Mouse (Mus musculus): ENCODE data around the gene Ankrd26.
"Not testable (repeated sequence)": the region's sequence is repeated elsewhere in the genome, so short reads cannot be mapped to it uniquely, and the experiment has no call there.

Gene Ankrd26

DNA sequence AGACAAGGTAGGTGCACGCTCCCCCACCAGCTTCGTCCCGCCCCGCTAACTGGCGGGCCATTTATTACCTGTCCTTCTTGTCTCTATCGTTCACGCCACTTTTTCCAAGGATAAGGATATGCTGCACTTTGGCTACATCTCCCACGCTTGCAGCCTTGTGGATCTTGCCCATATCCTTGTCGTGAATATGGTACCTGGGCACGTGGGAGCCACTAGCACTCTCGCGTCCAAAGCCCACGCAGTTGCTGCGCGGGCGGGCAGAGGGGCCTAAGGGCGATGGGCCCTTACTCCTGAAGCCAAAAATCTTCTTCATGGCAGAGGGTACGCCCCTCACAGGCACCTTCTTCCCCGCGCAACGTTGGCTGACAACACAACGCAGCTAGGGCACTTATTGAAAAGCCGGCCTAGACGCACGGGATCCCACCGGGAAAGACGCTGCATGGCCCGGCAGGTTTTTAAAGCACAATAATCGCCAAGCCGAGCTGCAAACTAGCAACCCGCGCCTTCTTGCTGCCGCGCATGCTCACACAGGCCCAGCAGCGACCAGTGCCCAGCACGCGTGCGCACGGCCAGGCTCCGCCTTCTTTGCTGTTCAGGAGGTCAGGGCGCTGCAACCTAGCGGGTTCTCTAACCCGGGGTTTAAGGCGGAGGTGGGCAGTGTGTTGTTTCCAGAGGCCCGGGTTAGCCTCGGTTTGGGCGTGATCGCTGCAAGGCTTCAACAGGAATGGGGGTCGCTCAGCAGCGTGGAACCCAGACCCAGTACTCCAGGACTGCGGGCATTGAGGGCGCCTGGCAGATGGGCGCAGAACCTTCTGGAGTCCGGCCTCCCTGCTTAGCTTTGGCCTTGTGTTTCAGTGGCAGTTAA lies at the start of gene Ankrd26:
Ankrd26 (minus strand) TSS at position 482 of the 865 bp plus-strand sequence.
- peak; percentile 77 to 88 for DNase-seq (ENCODE audit: low spot score in 2 of 2)

DNA sequence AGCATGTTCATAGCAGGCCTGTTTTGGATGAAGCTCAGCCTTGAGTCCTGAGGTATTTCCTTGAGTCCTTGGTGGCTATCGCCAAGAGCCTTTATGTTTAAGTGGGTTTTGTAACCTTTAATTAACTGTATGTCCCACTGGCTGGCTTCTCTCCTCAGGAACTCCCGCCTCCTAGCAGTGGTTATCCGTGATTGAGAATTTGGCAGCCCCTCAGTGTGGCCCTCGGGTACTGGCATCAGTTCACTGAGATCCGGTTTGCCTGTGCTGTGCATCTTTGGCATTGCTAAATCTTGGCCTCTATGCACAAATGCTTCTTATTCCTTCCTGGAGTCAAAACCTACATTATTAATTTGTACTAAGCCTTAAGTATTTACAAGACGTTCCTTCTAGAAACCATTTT lies 46.9 kb upstream of the Ankrd26 start:
- no peak for DNase-seq (ENCODE audit: low spot score in 2 of 2)

DNA sequence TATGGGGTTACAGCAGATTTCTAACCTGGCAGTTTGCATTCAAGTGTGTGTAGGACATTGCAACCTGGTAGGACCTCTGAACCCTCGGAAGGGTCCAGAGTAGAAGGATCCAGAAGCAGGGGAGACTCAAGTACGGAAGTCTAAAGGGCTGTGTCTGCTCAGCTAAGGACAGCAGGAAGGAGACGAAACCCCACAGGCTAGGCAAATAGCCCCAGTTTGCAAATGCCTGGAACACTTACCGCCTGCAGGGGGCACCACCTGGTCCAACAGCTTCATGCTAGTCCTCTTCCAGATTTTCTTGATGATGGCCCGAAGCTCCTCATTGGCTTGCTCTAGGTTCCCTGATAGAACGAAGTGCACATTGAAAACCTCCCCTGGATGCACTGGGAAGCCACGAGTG lies 43.9 kb upstream of the Ankrd26 start:
- DNase-seq (ENCODE audit: low spot score in 2 of 2), result no peak

DNA sequence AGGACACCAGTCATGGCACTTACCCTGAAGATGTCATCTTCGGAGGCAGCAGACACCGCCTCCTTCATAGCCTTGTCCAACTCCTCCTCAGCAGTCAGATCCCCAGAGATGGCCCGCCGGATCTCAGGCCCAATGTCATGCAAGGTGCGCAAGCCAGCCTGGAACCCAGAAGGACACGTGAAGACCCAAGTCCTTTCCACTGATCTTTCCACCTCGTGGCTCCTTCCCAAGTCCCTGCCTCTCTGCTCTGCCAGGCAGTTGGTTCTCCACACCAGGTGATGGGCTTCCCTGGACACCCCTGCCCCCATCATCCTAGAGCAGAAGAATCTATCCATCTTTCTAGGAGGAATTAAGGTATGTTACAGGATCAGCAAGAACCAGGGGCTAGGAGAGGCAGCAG lies 41.8 kb upstream of the Ankrd26 start:
- DNase-seq (ENCODE audit: low spot score in 2 of 2), result no peak

DNA sequence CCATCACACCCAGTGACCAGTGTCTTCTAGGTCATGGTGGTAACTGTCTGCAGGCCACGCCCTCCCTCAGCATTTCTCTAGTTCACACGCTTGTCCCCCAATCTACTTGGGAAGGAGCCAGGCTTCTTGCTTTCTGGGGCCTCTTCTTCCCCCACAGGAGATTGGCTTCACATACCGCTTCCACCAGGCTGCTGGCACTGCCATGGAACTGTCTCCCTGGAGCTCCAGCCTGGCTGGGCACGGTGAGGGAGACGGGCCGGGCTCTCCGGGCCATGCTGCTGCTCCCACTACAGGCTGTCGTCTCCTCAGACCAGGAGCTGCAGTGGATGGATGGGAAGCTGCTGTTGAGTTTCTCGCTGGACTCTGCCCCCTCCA lies 33.6 kb upstream of the Ankrd26 start:
- no peak for DNase-seq (ENCODE audit: low spot score in 2 of 2)

DNA sequence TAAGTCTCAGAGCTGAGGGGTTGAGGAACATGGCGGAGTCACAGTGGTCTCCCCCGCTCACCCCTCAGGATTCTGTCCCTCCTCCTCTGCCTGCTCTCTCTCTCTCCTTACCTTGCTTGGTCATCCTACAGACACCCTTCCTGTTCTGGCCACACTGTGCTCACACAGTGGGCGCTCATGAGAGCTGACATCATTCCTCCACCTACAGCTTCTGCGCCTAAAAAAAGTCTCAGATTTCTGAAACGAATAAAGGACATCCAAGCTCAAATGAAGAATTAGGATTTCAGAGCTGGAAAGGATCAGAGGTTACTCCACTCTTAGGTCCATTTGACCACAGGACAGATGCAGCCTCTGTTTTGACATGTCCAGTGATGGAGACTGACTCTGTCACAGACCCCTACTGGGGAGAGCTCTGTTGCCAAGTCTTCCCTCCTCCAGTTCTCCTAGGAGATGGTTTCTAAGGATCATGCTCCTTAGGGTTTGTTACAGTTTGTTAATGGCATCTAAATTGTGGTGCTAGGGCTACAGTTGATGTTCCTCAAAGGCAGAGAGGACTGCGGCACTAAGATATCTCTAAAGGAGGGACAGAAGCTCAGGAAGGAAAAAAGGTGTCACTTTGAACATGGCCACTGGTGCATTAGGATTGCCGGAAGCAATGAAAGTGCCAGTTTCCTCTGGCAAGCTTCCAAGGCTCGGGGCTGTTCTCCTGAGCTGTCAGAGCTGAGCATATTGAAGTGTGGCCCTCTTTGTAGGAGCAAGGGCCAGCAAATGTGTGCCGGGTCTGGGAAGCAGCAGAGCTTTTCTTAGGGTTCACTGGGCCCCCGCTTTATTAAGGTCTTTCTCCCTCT lies 33.0 kb upstream of the Ankrd26 start:
- DNase-seq (ENCODE audit: low spot score in 2 of 2), result no peak

DNA sequence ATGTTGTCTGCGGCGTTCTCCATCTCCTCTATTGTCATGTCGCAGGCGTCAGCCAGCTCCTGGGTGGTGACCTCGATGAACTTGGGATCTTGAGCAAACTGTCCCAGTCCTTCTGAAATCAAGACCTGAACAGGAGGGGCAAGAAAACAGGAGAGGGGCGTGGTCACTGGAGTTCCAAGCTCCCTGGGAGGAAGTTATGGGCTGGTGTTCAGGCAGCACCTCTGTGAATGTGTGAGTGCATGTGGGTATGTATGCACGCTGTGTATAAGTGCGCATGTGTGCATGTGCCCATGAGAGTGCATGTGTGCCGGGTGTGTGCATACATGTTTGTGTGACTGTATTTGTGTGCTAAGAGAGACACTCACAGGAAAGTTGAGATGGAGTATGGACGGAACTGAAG lies 32.0 kb upstream of the Ankrd26 start:
- no peak for DNase-seq (ENCODE audit: low spot score in 2 of 2)

DNA sequence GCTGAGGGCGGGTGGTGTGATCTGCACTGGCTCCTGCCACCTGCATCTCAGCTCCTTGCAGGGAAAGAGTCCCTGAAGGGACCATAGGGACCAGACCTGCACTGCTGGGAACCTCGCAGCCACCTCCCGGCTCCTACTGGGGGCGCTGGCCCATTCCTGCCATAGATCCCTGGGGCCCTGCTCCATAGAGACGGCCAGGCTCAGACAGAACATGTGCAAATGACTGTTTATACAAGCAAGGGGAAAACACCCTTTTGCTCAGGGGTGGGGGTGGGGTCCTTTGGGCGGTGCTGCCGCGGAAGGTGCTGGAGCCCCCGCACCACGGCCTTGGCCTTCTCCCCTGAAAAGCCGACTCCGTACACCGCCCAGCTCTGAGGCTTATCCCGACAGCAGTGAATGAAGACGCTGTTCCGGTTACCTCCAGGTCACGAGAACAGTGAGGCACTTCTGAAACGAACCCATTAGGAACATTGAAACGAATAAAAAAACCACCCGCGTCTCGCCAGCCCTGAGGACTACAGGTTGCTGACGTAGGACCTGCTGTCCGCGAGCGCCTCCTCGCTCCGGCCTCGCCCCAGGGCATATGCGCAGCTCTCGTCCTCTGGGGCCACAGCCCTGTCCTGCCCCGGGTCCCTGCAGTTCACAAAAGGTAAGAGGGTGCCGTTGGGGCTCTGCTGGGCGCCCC lies 31.5 kb upstream of the Ankrd26 start:
- DNase-seq (ENCODE audit: low spot score in 2 of 2), result no peak

DNA sequence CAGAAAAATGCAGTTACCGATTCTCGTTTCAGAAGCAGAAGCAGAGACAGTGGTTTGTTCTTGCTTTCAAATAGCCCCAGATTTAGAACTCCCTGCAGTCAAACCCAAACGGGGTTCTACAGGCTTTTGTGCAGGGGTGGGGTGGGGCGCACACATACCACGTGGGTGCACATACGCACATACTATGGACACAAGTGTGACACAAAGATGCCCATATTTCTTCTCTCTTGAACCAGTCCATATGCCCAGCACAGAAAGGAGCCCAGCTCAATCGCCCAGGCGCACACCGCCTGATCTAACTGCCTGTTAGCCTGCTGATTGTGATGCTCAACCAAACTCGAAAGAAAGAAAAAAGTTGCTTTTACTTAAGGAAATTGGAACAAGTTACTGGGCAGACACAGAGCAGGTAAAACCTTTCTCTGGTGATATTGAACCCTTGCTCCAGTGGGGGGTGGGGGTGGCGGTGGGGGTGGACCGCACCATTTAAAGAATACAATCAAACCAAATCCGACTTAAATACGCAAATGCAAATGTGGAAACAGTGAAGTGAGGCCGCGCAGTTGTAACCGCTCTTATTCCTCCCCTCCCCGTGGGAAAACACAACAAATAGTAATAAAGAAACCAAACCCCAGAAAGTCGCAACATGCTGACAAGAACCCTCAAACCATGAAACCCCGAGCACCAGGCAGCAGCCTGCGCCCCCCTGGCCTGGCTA lies 30.8 kb upstream of the Ankrd26 start:
- no peak for DNase-seq (ENCODE audit: low spot score in 2 of 2)

DNA sequence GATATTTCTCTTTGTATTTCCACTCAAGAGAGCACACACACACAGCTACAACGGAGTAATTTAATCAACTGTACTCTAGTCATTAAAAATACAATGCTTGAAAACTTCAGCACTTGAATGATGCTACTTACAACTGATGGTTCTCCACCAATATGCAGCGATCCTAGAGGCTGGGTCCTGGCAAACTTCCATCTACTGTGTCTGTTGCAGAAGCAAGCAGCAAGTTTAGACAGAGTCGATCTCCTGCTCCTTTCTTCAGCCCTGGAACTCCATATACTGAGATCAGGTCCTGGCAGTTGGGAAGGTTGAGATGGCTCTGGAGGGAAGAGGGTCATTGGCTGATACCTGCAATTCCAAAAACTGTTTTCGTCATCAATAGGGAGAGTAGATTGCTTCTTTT lies 16.7 kb upstream of the Ankrd26 start:
- DNase-seq (ENCODE audit: low spot score in 2 of 2), result not testable (repeated sequence)

DNA sequence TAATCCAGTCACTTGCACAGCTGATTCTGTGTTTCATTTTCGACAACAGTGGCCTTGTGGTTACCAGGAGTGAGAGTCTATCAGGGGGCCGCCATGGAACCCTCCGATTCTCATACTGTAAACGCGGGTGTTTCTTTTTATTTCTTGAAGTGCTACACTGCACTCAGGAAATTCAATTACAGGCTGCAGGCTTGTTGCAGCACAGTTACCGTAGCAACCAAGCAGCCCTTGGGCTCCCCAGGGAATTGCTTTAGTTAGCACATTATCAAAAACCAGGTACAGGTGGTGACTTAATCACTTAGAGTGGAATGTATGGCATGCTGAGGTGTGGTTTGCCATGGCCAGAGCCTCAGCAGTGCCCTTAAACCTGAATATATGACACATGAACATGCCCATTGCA lies 12.3 kb upstream of the Ankrd26 start:
- no peak for DNase-seq (ENCODE audit: low spot score in 2 of 2)

DNA sequence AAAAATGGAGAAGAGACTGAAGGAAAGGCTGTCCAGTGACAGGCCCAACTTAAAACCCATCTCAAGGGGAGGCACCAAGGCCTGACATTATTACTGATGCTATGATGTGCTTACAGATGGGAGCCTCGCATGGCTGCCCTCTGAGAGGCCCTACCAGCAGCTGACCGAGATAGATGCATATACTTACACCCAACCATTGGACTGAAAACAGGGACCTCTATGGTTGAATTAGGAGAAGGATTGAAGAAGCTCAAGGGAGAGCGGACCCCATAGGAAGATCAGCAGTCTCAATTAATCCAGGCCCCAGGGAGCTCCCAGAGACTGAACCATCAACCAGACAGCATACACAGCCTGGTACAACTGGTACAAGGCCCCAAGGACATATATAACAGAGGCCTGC lies 5.8 kb upstream of the Ankrd26 start:
- no peak for DNase-seq (ENCODE audit: low spot score in 2 of 2)

DNA sequence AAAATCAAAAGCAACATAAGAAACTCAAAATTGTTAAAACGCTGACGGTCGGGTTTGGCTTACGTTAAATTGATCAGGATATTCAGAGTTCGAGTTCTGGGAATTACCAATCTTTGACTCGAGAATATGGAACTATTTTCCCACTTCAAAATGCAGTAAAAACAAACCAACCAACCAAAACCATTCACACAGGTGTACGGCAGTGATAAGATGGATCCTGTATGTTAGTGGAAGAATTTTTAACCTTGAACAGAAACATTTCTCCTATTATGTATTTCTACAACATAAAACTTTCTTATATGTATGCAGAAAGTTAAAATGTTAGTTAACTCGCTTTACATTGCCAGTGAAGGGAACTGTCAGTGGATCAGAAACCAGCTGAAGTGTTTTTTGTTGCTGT lies 801 bp downstream of the Ankrd26 start:
- no peak for DNase-seq (ENCODE audit: low spot score in 2 of 2)

DNA sequence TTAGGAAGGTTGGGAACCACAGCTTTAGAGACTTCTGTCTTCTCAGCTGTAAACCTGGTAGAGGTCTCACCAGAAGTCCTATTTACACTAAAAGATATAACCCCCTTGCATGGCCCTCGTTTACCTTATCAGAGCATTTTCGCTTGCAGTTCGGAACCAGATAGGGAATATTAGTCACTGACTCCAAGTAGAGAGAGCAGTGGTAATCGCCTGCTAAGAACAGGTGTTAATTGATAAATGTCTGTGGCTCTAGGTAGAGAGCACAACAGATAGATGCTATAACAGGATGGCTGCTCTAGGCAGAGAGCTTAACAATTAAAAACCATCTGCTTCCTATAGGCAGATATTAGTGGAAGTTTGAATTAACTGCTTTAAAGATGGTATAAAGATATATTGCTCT lies 23.4 kb downstream of the Ankrd26 start:
- no peak for DNase-seq (ENCODE audit: low spot score in 2 of 2)

DNA sequence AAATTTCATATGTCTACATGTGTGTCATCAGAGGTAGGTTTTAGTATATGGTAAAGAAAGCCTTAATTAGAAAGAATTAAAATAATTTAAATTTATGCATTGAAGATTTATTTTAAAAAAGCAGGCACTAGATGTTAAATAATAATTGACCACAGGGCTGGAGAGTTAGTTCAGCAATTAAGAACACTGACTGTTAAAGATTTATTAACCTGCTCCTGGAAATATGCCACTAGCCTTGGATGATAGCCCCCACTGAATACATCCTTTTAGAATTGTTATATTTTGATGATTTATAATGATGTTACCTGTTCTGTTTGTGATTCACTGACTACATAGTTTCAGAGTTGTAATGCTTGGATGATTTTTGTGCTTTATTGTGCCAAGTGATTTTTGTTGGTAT lies 24.8 kb downstream of the Ankrd26 start:
- DNase-seq (ENCODE audit: low spot score in 2 of 2), result not testable (repeated sequence)

DNA sequence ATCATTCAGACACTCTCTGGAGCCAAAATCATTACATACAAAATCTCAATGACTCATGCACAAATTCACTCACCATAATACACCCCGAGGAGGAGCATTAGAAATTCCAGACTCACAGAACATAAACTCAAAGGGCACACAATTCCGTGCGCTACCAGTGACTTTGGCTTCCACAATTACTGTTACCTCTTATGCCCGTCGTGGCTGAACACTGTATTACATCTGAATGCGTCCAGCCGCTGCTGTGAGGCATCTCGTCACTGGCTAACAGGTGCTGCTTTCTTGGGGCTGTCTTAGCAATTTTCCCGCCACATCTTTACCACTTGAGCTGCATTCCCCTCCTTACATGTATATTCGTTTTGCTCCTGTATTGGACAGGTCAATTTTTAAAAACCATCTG lies 26.7 kb downstream of the Ankrd26 start:
- DNase-seq (ENCODE audit: low spot score in 2 of 2), result no peak

DNA sequence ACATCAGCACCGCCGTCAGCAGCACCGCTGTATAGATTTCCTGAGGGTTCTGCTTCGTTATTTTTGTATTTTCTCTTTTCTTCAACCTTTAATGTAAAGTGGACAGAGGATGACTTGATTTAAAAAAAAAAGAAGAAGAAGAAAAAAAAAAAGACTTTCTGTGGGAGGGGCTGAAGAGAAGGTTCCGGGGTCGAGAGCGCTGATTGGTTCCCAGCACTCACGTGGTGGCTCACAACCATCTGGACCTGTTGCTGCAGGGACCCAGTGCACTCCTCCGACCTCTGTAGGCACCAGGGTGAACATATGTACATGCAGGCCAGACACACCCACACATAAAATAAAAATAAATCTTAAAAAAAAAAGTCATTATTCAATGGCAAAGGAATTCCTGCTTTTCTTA lies 28.6 kb downstream of the Ankrd26 start:
- no peak for DNase-seq (ENCODE audit: low spot score in 2 of 2)

DNA sequence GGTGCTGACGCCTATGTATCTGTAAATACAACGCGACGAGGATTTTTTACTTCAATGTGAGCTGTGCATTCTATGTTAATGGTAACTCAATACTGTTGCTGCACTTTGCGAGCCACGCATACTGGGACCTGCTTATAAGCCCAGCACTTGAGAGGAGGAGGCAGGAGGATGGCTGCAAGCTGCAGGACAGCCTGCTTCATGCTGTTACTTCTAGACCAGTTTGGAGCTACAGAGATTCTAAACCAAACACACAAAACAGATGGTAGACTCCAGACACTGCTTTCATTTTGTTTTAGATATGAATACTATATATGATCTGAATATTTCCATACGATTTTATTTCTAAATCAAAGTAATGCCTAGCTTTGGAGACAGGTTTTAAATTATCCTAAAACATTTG lies 41.4 kb downstream of the Ankrd26 start:
- DNase-seq (ENCODE audit: low spot score in 2 of 2), result no peak

DNA sequence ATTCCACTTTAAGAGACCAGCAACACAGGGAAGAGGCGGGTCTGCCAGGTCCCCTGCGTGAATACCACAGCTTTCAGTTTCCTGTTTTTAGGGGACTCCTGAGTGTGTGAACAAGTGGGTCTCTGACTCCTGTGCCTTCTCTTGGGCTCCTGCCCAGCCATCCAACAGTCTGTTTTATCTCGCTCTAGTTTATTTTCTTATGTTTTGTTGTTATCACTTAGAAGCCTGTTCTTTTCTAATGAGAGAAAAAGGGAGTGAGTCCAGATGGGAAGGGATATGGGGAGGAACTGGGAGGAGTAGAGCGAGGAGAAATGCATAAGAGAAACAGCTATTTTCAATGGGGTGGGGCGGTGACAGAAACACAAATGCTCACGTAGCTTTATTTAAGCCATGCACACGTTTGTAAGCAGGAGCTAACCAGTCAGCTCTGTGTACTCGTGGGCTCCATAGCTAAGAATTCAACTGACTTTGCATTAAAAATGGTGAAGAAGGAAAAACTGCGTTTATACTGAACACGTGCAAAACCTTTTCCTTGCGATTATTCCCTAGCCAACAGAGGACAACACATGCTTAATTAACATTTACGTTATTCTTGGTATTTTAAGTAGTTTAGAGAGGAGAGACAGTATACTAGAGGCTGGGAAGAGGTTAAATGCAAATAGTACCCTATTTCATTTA lies 48.6 kb downstream of the Ankrd26 start:
- DNase-seq (ENCODE audit: low spot score in 2 of 2), result no peak

DNA sequence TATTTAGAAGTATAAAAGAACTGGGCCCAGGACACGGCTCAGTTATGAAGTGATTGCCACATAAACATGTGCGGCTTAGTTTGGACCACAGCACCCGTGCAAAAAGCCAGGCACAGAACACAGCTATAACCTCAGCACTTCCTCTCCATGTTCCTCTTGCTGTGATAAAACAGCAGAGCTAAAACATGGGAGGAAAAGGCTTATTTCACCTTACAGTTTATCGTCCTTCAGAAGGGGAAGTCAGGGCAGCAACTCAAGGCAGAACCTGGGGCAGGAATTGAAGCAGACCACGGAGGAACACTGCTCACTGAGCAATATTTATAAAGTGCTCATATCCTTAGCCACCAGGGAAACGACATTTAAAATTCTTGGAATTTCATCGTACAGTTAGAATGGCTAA lies 63.0 kb downstream of the Ankrd26 start:
- DNase-seq (ENCODE audit: low spot score in 2 of 2), result no peak

DNA sequence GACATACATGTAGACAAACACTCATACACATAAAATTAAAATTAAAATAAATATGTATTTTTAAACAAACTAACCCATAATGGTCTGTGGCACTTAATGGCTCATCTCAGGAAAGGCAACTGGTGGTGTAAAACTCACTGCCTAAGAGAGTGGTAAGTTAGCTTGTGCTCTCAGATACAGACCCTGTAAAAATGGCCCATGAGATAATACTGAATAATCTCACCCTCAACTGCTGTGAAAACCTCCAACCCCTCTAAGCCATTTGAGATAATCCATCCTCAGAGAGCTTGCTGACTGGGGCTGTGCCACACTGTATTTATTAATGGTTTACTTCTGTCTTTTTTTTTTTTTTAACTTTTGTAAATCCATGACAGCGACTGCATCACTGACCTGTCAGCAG lies 79.9 kb downstream of the Ankrd26 start:
- DNase-seq (ENCODE audit: low spot score in 2 of 2), result no peak
